Mouse (Mus musculus) retina, postnatal 1 day (tissue): ENCODE data around the gene Sgsm3.
A peak's percentile ranks its signal among the peaks of the same experiment; 100 is the strongest.

Source experiments
- DNase-seq: peaks from one replicate; pipeline ENCODE4 v3.0.0-alpha.2; 2012

Sgsm3 gene

GRCm38 (mm10) chr15:81030891-81031425, 53.4 kb downstream of the Sgsm3 start:
- DNase-seq: no peak

DNA sequence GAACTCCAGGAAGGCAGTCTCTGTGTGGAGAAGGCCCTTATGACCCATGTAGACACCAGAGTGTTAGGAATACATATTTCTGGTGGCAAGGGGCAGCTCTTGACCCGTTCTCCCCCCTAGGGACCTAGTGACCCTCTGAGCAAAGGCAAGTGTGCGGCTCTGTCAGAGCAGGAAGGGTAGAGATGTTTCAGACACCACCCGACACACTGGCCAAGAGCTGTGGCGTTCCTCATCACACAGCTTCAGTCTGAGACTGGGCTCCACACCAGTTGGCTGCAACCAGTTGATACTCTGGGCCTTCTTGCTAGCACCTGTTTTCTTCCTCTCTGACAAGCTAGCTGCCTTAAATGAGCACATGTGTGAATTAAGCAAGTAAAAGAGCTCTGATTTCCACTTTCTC, 54.0 kb downstream of the Sgsm3 start:
- DNase-seq: no peak

GRCm38 (mm10) chr15:81032941-81033629, 55.5 kb downstream of the Sgsm3 start:
- peak; percentile 55 for DNase-seq

GRCm38 (mm10) chr15:81034119-81034518, 56.6 kb downstream of the Sgsm3 start:
- no peak for DNase-seq

- DNase-seq: no peak
Measured at GRCm38 (mm10) chr15:81035417-81036162, 58.0 kb downstream of the Sgsm3 start.

DNA sequence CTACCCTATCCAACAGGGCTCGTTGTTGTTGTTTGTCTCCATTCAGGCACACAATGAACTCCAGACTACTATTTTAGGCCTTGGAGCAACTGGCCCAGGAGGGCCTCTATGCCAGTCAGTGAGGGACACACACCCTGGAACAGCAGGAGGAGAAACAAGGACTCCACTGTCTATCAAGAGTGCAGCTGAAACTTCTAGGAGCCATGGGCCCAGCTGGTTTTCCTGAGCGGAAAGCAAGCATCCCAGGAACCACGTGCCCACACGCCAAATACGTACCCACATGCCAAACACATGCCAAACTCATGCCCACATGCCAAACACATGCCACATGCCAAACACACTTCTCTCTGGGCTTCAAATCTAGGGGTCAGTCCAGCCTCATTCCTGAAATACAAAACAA, 60.9 kb downstream of the Sgsm3 start:
- DNase-seq: no peak

DNA sequence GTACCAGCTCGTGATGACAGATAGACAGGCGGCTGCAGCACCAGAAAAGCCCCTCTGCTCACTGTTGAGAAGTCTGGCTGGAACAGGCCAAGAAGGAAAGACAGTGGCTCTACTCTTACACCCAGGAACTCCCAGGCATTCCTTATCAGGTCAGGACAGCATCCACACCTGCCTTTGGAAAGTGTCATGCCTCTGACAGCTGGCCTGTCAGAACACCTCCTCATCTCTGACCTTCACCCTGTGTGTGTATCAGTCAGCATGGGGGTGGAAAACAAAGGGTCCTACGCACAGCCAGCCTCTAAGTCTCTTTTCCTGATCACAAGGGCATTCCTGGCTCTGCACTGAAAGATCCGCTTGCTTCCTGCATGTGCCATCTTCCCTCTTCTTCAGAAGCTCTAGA, 64.2 kb downstream of the Sgsm3 start:
- no peak for DNase-seq

DNA sequence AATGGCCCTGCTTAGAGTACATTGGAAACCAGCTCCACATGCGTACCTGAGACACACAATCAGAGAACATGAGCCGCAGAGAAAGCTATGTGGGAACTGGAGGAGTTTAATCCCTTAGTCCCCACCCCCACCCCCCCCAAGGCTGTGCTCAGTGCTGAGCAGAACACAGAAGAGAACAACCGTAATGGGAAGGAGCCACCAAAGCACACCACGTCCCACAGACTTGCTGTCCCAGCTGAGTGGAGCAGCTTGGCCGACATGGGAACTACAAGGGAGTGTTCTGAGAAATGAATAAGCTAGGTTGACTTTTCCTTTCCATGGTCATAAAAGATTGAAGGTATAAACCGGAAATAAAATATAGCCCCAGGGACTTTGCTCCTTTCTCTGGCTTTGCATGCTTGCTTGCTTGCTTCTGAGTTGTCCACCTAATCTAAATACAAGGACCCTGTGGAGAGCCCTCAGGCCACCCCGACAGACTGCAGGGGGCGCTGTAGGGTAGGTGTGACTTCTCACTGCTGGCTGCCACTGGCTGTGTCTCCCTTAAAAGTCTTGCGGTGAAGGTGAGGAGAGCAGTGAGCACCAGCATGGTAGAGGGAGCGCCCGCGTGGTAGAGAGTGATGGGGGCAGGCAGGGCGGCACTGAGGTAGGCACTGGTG, 64.8 kb downstream of the Sgsm3 start:
- peak; percentile 43 for DNase-seq

DNA sequence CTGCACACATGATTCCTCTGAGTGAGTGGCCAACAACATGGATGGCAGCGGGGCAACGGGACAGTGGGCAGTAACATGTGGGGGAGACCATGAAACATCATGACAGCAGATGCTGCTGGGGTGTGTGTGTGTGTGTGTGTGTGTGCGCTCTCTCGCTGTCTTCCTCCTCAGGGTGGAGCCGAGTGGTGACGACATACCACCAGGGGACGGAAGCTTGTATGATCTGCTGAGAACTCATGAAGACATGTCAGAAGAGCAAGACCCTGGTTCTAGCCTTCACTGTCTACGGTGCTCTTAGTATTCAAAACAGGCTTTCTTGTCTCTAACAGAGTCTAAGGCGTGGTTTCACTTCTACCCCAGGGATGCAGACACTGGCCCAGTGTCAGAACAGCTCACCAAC, 66.9 kb downstream of the Sgsm3 start:
- no peak for DNase-seq

DNA sequence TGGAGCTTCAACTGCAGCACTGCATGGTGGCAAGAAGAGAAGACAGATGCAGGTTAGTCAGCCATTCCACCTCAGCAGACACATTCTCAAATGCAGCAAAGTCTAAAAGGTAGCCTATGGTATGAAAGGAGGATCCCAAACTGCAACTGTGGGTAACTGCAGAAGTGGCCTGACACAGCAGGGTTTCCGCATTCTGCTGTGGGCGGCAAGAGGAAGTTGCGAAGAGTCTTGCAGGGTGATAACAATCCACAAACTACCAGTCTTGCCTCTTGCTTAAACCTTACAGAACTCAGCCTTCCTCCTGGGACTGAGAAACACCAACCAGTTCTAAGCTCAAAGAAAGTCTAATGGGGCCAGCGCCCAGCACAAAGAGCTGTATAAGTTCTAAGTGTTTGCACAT, 67.8 kb downstream of the Sgsm3 start:
- no peak for DNase-seq

- DNase-seq: no peak
Measured at GRCm38 (mm10) chr15:81046061-81046460, 68.5 kb downstream of the Sgsm3 start.

DNA sequence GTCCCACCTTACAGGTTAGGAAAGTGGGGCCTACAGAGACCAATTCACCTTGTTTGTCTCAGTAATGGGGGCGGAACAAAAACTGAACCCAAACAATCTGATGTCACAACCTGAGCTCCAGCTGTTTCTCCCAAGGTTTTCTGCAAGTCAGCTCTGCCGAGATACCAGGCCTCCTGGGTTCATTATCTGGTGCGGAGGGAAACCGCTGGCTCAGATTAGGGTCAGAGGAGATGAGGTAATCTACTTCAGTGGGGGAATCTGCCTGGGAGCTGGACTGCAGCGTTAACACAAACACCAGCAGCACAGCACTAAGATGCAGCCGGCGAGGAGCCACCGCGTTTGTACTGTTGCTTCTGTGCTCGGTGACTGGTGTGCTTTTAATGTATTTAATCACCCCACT, 69.9 kb downstream of the Sgsm3 start:
- DNase-seq: peak; percentile 43

- DNase-seq: peak; percentile 52
Measured at GRCm38 (mm10) chr15:81049401-81050053, 72.0 kb downstream of the Sgsm3 start.

- no peak for DNase-seq
Measured at GRCm38 (mm10) chr15:81050488-81050887, 72.9 kb downstream of the Sgsm3 start.

DNA sequence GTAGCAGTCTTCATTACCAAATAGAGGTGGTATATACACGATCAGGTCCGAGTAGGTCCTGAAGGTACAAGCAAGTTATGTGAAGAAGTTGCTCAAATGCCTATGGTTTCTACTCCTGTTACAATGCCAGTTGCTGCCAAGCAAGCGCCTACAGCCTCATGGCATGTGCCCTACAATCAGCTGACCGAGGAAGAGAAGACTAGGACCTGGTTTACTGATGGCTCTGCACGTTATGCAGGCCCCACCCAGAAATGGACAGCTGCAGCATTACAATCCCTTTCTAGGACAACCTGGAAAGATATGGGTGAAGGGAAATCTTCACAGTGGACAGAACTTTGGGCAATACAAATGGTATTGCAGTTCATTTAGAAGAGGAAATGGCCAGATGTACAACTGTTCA, 74.9 kb downstream of the Sgsm3 start:
- no peak for DNase-seq

GRCm38 (mm10) chr15:81055488-81055887, 77.9 kb downstream of the Sgsm3 start:
- DNase-seq: no peak

- DNase-seq: no peak
Measured at GRCm38 (mm10) chr15:81057736-81058135, 80.2 kb downstream of the Sgsm3 start.

- DNase-seq: no peak
Measured at GRCm38 (mm10) chr15:81060975-81061374, 83.4 kb downstream of the Sgsm3 start.
